27 mouse cellular contexts compared by ENCODE assay signal in the genomic region with DNA sequence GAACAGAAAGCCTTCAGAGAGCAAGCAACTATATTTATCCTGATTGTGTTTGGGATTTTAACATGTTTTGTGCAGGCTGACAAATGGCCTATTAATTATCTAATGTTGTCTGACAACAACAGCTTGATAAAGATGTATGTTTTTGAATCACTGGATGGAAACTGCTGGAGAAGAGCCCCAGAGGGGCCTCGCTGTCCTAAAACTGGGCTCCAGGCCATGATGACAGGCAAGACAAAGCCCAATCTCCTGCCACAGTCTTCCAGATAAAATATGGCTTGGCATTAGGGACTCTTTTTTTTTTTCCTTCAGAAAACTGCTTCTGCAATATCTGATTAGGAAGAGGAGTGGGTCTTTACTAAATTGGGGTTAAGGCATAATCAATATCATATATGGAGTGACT.
DNase-seq lines count a peak whose midpoint lies in the region; ATAC-seq and TF ChIP-seq lines count a peak whose summit lies in the region.
"Had no signal": no experiment of that assay in that cellular context is flagged by ENCODE, and none has a peak within 500 bp of the region (broad histone marks: within the 10 kb centered on the region; RNA-seq: fewer than 3 reads in every experiment).

No protein-coding gene starts in this region.

- TF ChIP-seq EP300 in lung, postnatal 0 days (IDR thresholded peaks at IDR 0.05) = no peak

- no peak for DNase-seq in hindbrain, embryonic 11.5 days (ENCODE audit: low spot score)
- DNase-seq in lung, embryonic 14.5 days = peak; percentile 47
- DNase-seq in lung, postnatal 0 days (ENCODE audit: low spot score) = no peak
- no peak for DNase-seq in neural tube, embryonic 10.5 days (ENCODE audit: extremely low spot score, low spot score)
- DNase-seq in embryo, embryonic 9.5 days (ENCODE audit: extremely low spot score) = no peak
- DNase-seq: adrenal gland, postnatal 36 days; cerebellum, adult 11-12 months; cerebellum, postnatal 14 days; gastrocnemius, postnatal 10 days; heart, postnatal 4 days; kidney, adult 2 months; kidney, postnatal 25 days; layer of hippocampus, postnatal 36 days; right cerebral cortex, postnatal 14 days; thymus, adult 2 months had no signal

- H3K27me3 ChIP-seq in hindbrain, embryonic 13.5 days = 0 out of 2 replicates have a peak, but pooled peaks cover 5% of the 10 kb centered on the region
- H3K27me3 ChIP-seq in hindbrain, embryonic 11.5 days (ENCODE audit: control insufficient read depth, insufficient read depth, low read length) = no peaks in the 10 kb centered on the region
- H3K27me3 ChIP-seq in lung, embryonic 14.5 days (ENCODE audit: insufficient read depth, low read length) = no peaks in the 10 kb centered on the region
- H3K27me3 ChIP-seq in lung, postnatal 0 days (replicated peaks; ENCODE audit: insufficient read depth, low read length) = no peaks in the 10 kb centered on the region
- peaks cover 18% of the 10 kb centered on the region for H3K27me3 ChIP-seq in neural tube, embryonic 13.5 days
- H3K27me3 ChIP-seq: embryonic facial prominence, embryonic 12.5 days; forebrain, embryonic 12.5 days; limb, embryonic 15.5 days; lung, embryonic 15.5 days; midbrain, embryonic 12.5 days had no signal

- TF ChIP-seq CTCF in lung, embryonic 14.5 days (IDR thresholded peaks at IDR 0.05; ENCODE audit: low read depth) = no peak
- no peak for TF ChIP-seq CTCF in lung, postnatal 0 days (IDR thresholded peaks at IDR 0.05)

- H3K4me1 ChIP-seq in hindbrain, embryonic 13.5 days (replicated peaks) = peaks cover 17% of the 10 kb centered on the region
- H3K4me1 ChIP-seq in hindbrain, embryonic 11.5 days (replicated peaks; ENCODE audit: control insufficient read depth, insufficient read depth, low read length) = no peaks in the 10 kb centered on the region
- H3K4me1 ChIP-seq in lung, embryonic 14.5 days (ENCODE audit: insufficient read depth) = no peaks in the 10 kb centered on the region
- H3K4me1 ChIP-seq in lung, postnatal 0 days (ENCODE audit: insufficient read depth, low read depth, low read length) = 0 out of 2 replicates have a peak, but pooled peaks cover 4% of the 10 kb centered on the region
- peaks cover 35% of the 10 kb centered on the region for H3K4me1 ChIP-seq in neural tube, embryonic 13.5 days (replicated peaks)
- H3K4me1 ChIP-seq: embryonic facial prominence, embryonic 12.5 days had no signal

- no peak overlapping the region for H3K4me3 ChIP-seq in hindbrain, embryonic 13.5 days
- no peak overlapping the region for H3K4me3 ChIP-seq in hindbrain, embryonic 11.5 days (ENCODE audit: low read depth, low read length)
- H3K4me3 ChIP-seq in lung, embryonic 14.5 days (ENCODE audit: low read depth, low read length) = no peak overlapping the region
- H3K4me3 ChIP-seq in lung, postnatal 0 days (ENCODE audit: low read depth, low read length) = no peak overlapping the region
- no peak overlapping the region for H3K4me3 ChIP-seq in neural tube, embryonic 13.5 days
- H3K4me3 ChIP-seq: embryonic facial prominence, embryonic 12.5 days; forebrain, embryonic 12.5 days; heart, embryonic 10.5 days; limb, embryonic 15.5 days; lung, embryonic 15.5 days; midbrain, embryonic 12.5 days; myocyte had no signal

- H3K36me3 ChIP-seq in hindbrain, embryonic 13.5 days = no peaks in the 10 kb centered on the region
- H3K36me3 ChIP-seq in hindbrain, embryonic 11.5 days (ENCODE audit: control insufficient read depth, insufficient read depth, low read length) = no peaks in the 10 kb centered on the region
- H3K36me3 ChIP-seq in lung, embryonic 14.5 days (ENCODE audit: insufficient read depth) = no peaks in the 10 kb centered on the region
- no peaks in the 10 kb centered on the region for H3K36me3 ChIP-seq in lung, postnatal 0 days (ENCODE audit: insufficient read depth, low read length)
- H3K36me3 ChIP-seq in neural tube, embryonic 13.5 days = no peaks in the 10 kb centered on the region
- H3K36me3 ChIP-seq: embryonic facial prominence, embryonic 12.5 days; forebrain, embryonic 12.5 days; heart, embryonic 10.5 days; limb, embryonic 15.5 days; lung, embryonic 15.5 days; midbrain, embryonic 12.5 days had no signal

- H3K27ac ChIP-seq in hindbrain, embryonic 13.5 days = peak overlapping the region; percentile 10; the same call in 1 of the 2 replicates
- H3K27ac ChIP-seq in hindbrain, embryonic 11.5 days (ENCODE audit: low read depth, low read length) = no peak overlapping the region
- H3K27ac ChIP-seq in lung, embryonic 14.5 days (ENCODE audit: low read depth) = no peak overlapping the region
- H3K27ac ChIP-seq in lung, postnatal 0 days (ENCODE audit: low read length) = no peak overlapping the region
- H3K27ac ChIP-seq in neural tube, embryonic 13.5 days (replicated peaks) = 0 out of 2 replicates have a peak overlapping the region, but pooled peaks have one; percentile 38
- H3K27ac ChIP-seq: embryonic facial prominence, embryonic 12.5 days; forebrain, embryonic 12.5 days; heart, embryonic 10.5 days; limb, embryonic 15.5 days; liver, embryonic 14.5 days; lung, embryonic 15.5 days; midbrain, embryonic 12.5 days; stomach, postnatal 0 days had no signal

- H3K4me2 ChIP-seq in hindbrain, embryonic 13.5 days = no peak overlapping the region
- no peak overlapping the region for H3K4me2 ChIP-seq in hindbrain, embryonic 11.5 days (replicated peaks; ENCODE audit: low read depth, low read length)
- no peak overlapping the region for H3K4me2 ChIP-seq in lung, embryonic 14.5 days
- H3K4me2 ChIP-seq in lung, postnatal 0 days (replicated peaks; ENCODE audit: low read depth, low read length) = no peak overlapping the region
- no peak overlapping the region for H3K4me2 ChIP-seq in neural tube, embryonic 13.5 days
- H3K4me2 ChIP-seq: embryonic facial prominence, embryonic 12.5 days; forebrain, embryonic 12.5 days; limb, embryonic 15.5 days; lung, embryonic 15.5 days; midbrain, embryonic 12.5 days had no signal

- ATAC-seq in hindbrain, embryonic 13.5 days (ENCODE audit: low FRiP score) = peak; percentile 49
- ATAC-seq in hindbrain, embryonic 11.5 days (ENCODE audit: low FRiP score) = no peak
- ATAC-seq in lung, embryonic 14.5 days (ENCODE audit: insufficient read depth) = no peak
- no peak for ATAC-seq in lung, postnatal 0 days
- ATAC-seq in neural tube, embryonic 13.5 days (ENCODE audit: low read depth) = peak; percentile 60; the same call in 1 of the 2 replicates
- ATAC-seq: CD4-positive, CD25-positive, alpha-beta regulatory T cell, adult 4 months had no signal

- no peak overlapping the region for H3K9ac ChIP-seq in hindbrain, embryonic 13.5 days
- no peak overlapping the region for H3K9ac ChIP-seq in hindbrain, embryonic 11.5 days (ENCODE audit: low read depth, low read length)
- no peak overlapping the region for H3K9ac ChIP-seq in lung, embryonic 14.5 days
- H3K9ac ChIP-seq in lung, postnatal 0 days (replicated peaks; ENCODE audit: low read depth) = no peak overlapping the region
- H3K9ac ChIP-seq in neural tube, embryonic 13.5 days = no peak overlapping the region
- H3K9ac ChIP-seq: embryonic facial prominence, embryonic 12.5 days; forebrain, embryonic 12.5 days; limb, embryonic 15.5 days; liver, embryonic 14.5 days; lung, embryonic 15.5 days; midbrain, embryonic 12.5 days had no signal

- WGBS in hindbrain, embryonic 13.5 days = 30% methylated on average over 1 of the region's 1 CpGs
- 57% methylated on average over 1 of the region's 1 CpGs for whole genome bisulfite sequencing in hindbrain, embryonic 11.5 days
- 28% methylated on average over 1 of the region's 1 CpGs for WGBS in lung, embryonic 14.5 days
- 32% methylated on average over 1 of the region's 1 CpGs for WGBS in lung, postnatal 0 days
- WGBS in neural tube, embryonic 13.5 days = 16% methylated on average over 1 of the region's 1 CpGs

- H3K9me3 ChIP-seq in hindbrain, embryonic 13.5 days = no peaks in the 10 kb centered on the region
- H3K9me3 ChIP-seq in hindbrain, embryonic 11.5 days (ENCODE audit: control insufficient read depth, low read length) = no peaks in the 10 kb centered on the region
- no peaks in the 10 kb centered on the region for H3K9me3 ChIP-seq in lung, embryonic 14.5 days (ENCODE audit: low read depth, low read length)
- H3K9me3 ChIP-seq in lung, postnatal 0 days (ENCODE audit: low read length) = no peaks in the 10 kb centered on the region
- no peaks in the 10 kb centered on the region for H3K9me3 ChIP-seq in neural tube, embryonic 13.5 days
- H3K9me3 ChIP-seq: embryonic facial prominence, embryonic 12.5 days; forebrain, embryonic 12.5 days; heart, embryonic 10.5 days; limb, embryonic 15.5 days; lung, embryonic 15.5 days; midbrain, embryonic 12.5 days had no signal

Comparison
In these comparisons a context has a peak if more than half of its experiments do, and no peak if none do; other contexts are left out.
1. ATAC-seq: peak in hindbrain, embryonic 13.5 days (single experiment) and neural tube, embryonic 13.5 days (single experiment); none in hindbrain, embryonic 11.5 days (single experiment), lung, embryonic 14.5 days (single experiment) and lung, postnatal 0 days (single experiment).
2. H3K27ac ChIP-seq: peak in hindbrain, embryonic 13.5 days (single experiment) and neural tube, embryonic 13.5 days (single experiment); none in hindbrain, embryonic 11.5 days (single experiment), lung, embryonic 14.5 days (single experiment) and lung, postnatal 0 days (single experiment).